Mouse (Mus musculus) embryo, embryonic 10 days (tissue): ENCODE data around the gene 4930415O20Rik.
"Not testable (repeated sequence)": the region's sequence is repeated elsewhere in the genome, so short reads cannot be mapped to it uniquely, and the experiment has no call there.

Experiments used
- DNase-seq: peaks from one replicate; pipeline ENCODE4 v3.0.0-alpha.2; 2015; ENCODE audit warnings: low spot score

The 4930415O20Rik gene

DNA sequence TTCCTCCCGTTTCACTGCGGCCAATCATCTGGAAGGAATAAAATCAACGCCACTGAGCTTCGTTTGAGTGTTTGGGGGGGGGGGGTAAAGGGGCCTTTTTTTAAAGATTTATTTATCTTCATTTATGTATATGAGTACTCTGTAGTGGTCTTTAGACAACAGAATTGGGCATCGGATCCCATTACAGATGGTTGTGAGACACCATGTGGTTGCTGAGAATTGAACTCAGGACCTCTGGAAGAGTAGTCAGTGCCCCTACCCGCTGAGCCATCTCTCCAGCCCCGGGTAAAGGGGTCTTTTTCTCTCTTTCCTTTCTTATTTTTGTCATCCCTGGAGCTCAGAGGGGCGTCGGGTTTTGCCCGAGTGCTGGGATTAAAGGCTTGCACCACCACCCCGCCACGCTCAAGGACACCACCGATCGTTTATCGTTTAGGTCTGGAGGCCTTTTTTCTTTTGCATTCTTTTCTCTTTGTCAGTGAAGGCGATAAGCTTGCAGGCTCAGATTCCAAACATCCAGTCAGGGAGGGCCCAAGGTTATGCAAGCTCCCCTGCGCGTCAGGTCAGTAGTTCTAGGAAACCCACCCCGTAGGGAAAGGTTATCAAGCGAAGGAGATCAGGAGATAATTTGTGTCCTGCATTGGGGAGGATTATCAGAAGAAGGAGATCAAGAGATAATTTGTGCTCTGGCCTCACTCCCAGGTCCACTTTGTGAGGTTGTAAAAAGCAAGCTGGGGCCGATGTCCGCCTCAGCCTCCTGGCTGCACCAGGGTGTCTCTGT is 2.4 kb upstream of the 4930415O20Rik start:
- peak; percentile 13 for DNase-seq

DNA sequence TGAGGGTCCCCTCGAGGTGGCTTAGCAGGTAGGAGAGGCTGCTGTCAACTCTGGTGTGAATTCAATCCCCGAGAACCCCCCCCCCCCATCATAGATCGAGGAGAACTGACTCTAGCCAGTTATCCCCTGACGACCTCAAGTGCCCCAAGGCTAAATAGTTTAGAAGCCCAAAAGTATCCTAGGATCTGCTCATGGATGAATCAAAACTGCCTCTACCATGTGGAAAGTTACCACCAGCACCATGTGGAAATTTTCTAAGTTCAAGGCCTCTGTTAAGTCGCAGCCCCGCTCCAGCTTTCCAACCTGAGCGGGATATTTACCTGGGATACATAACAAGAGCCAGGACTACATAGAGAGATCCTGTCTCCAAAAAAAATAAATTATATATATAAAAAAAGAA is 1.6 kb upstream of the 4930415O20Rik start:
- no peak for DNase-seq

DNA sequence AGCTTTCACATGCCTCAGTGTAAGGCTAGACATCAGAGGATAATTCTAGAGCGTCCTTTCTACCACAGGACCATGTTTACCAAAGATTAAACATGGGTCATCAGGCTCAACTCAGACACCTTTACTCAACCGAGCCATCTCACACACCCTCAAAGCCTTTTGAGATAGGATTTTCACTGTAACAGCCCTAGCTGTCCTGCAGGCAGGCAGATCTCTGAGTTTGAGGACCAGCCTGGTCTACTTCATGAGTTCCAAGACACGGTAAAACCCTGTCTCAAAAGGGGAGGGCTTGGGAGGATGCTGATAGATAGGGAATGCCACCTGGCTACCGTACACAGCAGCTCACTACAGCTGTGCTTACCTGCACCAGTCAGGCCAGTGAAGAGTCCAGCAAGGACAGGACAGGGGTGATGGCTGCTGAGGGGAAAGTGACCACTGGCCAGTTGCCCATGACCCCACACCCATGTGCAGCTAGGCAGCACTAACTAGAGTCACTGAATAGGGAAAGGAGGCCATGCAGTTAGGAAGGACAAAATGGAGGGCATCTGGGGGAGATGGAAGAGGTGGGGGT is 924 bp upstream of the 4930415O20Rik start:
- DNase-seq: no peak

DNA sequence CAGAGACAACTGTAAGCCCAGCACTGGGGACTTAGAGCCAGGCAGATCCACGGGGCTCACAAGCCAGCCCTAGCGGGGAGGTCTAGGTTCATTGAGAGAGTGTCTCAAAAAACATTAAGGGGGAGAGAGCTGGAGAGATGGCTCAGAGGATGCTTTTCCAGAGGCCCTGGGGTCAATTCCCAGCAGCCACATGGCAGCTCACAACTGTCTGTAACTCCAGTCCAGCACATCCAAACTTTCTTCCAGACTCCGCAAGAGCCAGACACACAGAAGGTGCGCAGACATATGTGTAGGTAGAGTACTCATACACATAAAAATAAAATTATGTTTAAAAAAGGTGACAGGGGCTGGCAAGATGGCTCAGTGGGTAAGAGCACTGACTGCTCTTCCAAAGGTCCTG is 2.5 kb downstream of the 4930415O20Rik start:
- DNase-seq: no peak

DNA sequence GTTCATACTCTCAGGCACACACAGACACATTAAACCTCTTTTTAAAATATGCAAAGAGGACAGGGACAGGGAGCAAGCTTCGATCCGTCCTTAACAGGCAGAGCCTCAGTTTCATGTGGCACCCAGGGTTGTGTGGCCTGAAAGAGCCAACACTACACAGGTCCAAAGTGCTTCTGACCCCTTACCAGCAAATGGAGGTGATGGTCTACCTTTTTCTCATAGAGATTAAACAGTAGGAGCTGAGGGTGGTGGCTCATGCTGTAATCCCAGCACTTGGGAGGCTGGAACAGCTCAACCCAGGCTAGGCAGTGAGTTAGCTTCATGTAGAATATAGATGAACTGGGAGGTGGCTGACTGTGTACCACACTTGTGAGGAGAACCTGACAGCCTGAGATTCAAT is 8.5 kb downstream of the 4930415O20Rik start:
- DNase-seq: no peak

DNA sequence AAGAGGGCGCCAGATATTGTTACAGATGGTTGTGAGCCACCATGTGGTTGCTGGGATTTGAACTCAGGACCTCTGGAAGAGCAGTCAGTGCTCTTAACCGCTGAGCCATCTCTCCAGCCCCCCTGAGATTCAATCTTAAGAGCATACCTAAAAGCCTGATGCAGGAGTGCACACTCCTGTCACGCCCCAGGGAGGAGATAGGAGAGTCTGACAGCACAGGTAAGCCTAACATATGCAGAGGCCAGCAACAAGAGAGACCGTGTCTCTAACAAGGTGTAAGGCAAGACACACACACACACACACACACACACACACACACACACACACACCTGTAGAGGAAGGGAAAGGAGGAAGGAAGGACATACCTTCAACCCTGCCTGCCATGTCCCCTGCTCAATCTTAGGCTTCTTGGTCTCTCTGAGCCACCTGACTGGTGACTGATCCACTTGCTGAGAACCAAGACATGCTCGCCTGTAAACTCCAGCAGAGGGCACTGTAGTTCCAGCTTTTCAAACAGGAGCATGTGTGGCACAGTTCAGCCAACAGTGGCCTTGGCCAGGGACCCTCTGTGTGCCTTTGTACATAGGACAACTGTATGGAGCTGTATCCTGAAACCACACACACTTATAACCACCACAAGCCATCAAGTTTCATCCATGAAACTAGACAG is 9.1 kb downstream of the 4930415O20Rik start:
- peak; percentile 93 for DNase-seq

DNA sequence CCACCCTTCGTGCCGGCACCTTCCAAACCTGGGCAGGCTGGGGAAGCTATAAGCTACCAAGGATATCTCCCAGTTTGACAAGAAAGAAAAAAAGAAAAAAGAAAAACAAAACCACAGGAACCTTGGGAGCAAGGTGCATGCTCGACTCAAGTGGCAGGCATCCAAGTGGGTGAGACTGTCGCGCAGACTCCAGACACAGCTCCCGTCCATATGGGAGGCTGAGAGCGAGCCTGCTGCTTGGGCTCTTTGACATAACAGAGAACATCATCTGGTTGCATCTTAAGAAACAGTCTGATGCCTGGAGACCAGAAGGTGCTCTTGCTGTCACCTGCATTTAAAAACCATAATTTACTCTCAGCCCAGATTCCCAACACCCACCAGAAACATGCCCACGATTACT is 11.6 kb downstream of the 4930415O20Rik start:
- no peak for DNase-seq

DNA sequence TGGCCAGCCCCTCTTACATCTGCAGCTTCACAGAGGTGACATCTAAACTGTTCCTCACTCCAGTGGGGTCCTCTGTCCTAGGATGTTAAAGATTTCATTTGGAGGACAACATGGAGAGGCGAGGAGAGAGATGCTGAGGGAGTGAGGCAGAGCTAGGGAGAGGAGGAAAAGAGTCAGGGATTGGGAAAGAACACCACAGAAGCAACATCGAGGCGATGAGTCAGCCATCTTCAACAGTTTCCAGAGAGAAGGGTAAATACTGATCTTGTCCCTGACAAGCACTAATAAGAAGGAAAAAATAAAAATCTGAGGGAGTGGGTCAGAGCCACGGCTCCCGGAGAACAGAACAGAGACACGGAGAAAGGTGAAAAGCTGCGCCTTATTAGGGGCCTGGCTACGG is 12.2 kb downstream of the 4930415O20Rik start:
- DNase-seq: no peak

DNA sequence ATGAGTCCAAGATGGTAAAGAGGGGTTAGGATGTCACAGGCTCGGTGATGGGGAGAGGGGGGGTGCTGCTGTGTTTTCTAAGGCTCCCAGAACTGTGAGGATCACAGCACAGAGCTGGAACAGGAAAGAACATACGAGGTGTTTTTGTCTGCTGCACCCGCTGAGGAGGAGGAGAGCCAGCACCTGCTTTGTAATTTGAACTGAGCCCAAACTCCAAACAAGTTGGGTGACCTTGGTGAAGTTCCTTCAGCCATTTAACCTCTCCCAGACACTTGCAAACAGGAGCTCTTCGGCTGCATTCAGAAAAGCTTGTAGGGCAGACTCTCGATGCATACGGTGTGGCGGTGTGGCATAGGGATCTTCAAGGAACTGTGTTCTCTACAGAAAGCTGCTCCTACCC is 14.6 kb downstream of the 4930415O20Rik start:
- no peak for DNase-seq

DNA sequence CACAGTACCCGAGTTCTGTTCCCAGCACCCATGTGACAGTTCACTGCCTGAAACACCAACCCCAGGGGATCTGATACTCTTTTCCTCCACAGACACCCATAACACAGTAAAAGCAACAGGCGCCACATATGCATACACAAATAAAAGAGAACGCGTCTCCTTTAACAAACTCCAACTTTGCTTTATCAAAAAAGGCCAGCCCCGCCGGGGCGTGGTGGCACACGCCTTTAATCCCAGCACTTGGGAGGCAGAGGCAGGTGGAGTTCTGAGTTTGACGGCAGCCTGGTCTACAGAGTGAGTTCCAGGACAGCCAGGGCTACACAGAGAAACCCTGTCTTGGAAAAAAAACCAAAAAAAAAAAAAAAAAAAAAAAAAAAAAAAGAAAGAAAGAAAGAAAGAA is 15.3 kb downstream of the 4930415O20Rik start:
- not testable (repeated sequence) for DNase-seq

DNA sequence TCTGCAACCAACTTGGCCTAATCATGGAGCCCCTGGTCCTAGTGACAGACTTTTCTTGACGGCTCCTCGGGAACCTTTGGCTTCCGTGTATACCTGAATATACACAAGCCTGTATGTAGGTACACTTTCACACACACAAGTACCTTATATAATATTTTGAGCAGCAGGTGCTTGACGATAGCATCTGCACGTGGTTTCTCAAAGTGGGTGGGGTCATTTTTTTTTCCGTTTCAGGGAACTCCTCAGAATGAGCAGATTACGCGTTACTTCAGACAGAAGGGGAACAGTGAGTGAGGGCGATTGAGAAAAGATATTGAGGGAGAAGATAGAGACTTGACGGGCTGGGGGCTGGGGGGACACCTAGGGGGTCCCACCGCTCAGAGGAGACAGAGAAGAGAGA is 16.9 kb downstream of the 4930415O20Rik start:
- DNase-seq: no peak

DNA sequence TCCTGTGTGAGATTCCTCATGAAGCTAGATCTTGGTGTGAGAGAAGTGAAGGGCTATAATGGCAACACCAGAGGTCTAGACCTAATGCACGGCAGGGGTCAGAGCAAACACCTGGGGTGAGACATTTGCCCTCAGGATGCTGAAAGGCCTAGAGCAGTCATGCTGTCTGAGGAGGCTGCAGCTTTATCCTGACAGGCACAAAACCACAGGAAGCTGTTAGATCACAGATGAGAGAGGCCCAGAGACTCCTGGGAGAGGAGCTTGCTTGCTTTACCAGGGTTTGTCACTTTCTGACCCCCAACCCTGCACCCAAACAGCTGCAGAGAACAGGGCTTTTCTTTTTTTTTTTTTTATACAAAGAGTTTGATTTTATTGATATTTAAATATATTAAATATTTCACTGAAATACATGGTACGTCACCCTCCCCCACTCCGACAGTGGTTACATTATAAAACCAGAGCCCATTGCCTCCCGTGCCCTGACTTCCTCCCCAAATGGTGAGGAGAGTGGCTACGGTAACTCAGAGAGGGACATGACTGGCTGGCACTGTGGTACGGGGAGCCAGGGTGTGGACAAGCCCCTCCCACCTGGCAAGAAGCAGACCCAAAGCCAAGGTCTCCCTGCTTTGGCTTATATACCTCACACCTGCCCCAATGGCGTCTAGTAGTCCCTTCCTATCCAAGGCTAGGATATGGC is 19.0 kb downstream of the 4930415O20Rik start:
- no peak for DNase-seq

DNA sequence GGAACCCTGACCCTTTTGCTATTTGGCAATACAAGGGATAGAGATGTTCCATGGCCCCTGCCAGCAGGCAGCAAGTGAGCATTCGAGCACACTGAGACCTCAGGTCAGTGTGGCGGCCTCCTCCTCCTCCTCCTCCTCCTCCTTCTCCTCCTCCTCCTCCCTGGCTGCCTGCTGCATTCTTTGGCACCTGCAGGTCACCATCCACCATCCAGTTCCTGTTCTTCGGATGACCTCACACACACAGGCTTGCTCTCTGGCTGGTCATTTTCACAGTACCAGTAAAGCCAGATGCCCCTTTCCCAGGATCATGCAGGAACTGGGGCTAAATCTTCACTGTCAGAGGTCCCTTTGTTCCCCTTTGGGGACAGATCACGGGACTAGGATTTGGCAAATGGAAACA is 20.6 kb downstream of the 4930415O20Rik start:
- DNase-seq: no peak

DNA sequence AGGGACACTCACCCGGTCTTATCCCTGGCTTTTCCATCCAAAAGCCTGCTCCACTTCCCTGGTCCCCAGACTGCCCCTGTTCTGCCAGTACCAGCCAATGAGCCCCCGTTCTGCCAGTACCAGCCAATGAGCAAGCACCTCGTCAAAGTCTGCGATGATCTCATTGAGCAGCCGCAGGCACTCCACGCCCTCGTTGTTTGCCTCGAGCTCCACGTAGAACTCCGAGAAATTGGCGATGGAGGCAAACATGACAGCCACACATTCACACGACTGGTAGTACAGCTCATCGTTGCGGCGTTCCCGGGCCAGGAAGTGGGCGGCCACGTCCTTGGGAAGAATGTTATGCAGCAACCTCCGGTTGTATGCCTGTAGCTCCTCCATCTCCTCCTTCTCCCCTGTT is 23.4 kb downstream of the 4930415O20Rik start:
- no peak for DNase-seq

DNA sequence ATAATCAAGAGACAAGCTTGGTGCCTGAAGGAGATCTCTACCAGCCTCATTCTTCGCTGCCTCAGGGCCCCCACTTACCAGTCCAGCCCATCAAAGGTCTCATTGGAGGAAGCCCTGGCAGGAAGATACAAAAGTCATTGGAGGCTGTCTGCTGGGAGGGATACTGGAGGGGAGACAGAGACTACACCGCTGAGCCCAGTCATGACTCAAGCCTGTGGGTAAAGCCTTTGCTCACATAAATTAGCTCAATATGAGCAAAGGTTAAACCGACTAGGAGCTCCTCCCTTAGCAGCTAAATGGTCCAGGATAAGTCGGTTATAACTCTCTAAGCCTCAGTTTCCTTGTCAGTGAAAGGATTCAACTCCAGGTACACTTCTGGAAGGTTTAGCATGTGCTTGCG is 24.2 kb downstream of the 4930415O20Rik start:
- no peak for DNase-seq

DNA sequence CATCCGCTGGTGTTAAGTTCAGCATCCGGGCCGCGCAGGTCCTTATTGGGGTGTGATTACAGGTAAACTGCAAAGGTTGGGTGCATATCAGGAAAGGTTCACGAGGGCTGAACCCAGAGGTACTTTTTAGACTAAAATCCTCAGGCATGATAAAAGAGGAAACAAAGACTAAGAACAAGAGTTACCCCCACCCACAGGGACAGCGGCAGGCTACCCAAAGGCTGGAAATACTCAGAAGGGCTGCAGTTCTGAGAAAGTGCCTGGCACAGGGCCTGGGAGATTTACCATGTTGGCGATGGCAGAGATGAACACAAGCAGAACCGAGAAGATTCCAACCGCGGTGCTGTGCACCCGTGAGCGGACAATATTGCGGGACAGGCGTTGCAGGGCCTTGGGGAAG is 25.8 kb downstream of the 4930415O20Rik start:
- DNase-seq: no peak

DNA sequence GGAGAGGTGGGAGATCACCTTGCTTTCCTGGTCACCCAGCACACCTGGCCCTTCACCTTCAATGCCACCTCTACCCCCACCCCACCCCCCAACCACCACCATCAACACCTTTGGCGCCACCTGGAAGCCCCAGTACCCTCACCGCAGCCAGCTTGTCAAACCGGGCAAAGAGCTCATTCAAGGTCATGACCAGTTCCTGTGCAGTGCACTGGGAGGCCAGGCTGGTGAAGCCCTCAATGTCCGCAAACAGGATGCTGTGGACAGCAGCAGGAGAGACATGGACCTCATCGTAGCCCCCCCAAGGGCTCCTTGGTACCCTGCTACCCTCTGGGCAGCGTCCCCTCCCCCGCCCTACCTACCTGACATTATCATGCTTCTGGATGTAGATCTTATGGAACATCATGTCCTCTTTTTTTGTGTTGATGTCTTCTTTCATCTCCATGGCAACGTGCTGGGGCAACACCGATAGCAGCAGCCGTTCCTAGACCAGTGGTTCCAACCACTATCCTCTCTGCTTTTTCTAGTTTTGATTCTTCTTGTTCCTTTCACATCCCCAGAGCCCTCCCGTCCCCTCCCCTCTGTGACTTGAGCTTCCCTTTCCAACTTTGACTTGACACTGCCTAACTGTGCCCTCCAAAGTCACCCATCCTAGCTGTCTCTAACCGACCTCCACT is 29.4 kb downstream of the 4930415O20Rik start:
- DNase-seq: no peak

DNA sequence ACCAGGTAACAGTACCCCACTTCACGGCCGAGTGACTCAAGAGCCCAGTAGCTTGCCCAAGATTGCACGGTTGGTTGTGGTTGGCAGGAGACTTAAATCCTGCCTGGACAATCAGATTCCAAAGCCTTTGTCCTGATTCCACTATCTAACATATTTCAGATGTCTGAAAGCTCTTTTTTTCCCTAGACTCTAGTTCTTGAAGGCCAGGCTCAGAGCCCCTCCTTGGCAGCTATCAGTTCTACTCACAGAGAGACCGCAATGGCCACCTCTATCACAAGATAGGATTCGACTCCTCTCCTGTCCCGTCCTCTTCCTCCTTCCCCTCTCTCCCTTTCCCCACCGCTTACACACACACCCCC is 31.0 kb downstream of the 4930415O20Rik start:
- no peak for DNase-seq

DNA sequence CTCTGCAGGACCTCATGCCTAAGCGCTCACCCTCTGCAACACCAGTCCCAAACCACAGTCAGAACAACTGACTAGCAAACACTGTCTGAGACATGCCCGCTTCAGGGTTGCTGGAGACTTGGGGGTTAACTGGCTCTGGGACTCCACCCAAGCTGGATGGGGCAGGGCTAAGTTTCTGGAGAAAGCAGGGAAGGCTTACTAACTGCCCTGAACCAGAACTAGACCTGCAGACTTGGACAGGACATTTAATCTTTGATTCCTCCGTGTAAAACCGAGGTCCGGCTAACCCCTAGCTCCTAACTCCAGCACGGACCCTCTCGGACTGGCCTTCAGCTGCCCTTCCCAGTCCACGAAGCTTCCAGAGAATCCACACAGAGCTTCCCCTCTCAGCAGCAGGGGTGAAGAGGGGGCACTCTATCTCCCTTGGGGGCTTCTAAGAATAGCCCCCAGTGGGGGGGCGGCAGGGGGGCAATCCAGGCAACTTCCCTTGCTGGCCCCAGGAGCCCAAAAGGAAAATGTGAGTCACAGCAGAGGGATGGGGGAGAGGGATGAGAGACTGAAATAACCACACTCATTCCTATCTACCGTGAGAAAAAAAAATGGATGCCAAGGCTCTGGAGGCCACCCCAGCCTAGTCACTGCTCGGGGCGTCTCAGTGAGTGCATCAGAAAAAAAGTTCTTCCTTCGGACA is 31.5 kb downstream of the 4930415O20Rik start:
- no peak for DNase-seq

DNA sequence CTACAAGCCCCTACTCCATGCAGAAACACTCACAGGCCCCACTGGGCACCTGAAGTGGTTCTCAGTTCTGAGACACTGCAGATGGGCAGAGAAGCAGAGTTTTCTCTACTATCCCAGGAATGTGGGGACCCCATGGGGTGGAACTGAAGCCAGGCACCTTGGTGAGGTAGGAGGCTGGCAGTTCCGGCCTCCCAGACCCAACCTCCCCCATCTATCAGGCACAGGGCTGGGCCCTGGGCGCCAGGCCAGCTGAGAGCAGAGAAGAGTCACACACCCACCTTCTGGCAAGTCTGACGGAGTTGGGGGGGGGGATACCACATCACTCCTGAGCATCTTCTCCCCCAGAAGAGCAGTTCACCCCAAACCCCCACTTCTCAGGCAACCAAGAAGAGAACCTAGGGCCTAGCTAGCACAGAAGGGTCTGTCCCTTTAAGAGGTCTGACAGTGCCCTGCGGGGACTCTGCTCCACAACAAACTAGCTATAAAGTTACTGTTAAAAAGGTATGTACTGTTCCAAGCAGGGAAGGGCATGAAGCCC is 32.2 kb downstream of the 4930415O20Rik start:
- no peak for DNase-seq

DNA sequence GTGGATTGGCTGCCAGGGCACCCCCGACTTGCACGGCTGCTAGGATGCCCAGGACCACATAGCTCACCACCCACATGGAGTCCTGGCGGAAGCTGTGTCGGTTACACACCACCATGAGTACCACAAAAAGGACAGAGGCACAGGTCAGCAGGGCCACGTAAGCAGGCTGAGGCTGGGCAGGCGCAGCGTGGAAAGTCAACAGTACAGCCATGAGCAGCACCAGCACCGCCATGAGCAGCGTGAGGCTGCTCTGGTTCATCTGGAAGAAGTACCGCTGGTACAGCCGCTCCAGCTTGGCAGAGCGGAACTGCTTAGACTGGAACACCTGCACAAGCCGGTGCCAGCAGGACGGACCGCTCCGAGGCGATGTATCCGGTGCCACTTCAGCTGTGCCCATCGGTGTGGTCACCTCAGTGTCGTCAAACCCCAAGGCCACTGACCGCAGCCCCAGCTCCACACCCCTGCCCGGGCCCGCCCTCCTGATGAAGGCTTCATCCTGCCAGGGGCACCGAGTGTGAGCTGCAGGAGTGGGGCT is 33.3 kb downstream of the 4930415O20Rik start:
- no peak for DNase-seq
